Comparison of ENCODE assay signal across 31 mouse cellular contexts in the genomic region with DNA sequence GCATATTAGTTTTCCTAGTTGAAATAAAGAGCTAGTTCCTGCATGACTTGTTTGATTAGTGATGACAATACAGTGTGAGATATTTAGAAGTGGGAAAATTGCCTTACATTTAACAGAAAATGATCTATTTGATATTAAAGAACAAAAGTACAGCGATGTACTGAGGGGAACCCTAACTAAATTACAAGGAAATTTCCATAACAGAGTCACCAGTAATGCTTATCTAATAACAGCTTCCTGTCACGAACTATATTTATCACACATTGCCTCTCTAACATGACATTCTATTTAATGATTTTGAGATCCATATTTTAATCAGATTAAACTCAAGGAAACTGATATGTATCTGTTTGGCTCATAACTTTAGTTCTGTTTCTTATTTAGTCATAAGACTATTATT.
"Had no signal": no experiment of that assay in that cellular context is flagged by ENCODE, and none has a peak within 500 bp of the region (broad histone marks: within the 10 kb centered on the region; RNA-seq: fewer than 3 reads in every experiment).

No protein-coding gene starts in this region.

- H3K4me2 ChIP-seq: limb, embryonic 12.5 days; limb, embryonic 13.5 days; limb, embryonic 15.5 days; liver, embryonic 11.5 days; liver, embryonic 12.5 days; liver, embryonic 13.5 days; liver, embryonic 15.5 days; lung, embryonic 14.5 days; lung, embryonic 15.5 days; midbrain, embryonic 12.5 days; midbrain, embryonic 13.5 days; midbrain, embryonic 15.5 days had no signal

- H3K4me3 ChIP-seq: left cerebral cortex, adult 2 months; limb, embryonic 10.5 days; limb, embryonic 12.5 days; limb, embryonic 13.5 days; limb, embryonic 15.5 days; liver, embryonic 12.5 days; liver, embryonic 13.5 days; liver, embryonic 15.5 days; lung, embryonic 15.5 days; megakaryocyte, embryonic 14.5 days; midbrain, embryonic 10.5 days; midbrain, embryonic 12.5 days; midbrain, embryonic 13.5 days; midbrain, embryonic 15.5 days; myocyte had no signal

- ATAC-seq: liver, embryonic 12.5 days; liver, postnatal 0 days; lung, postnatal 0 days; midbrain, embryonic 13.5 days; midbrain, embryonic 15.5 days; midbrain, embryonic 16.5 days had no signal

- DNase-seq: left cerebral cortex, postnatal 4 days; liver; liver, embryonic 13.5 days; liver, postnatal 0 days; lung, adult 18-20 months; lung, adult 2 months; lung, embryonic 14.5 days; lung, postnatal 10 days; lung, postnatal 14 days; lung, postnatal 36 days; lung, postnatal 4 days; midbrain, embryonic 14.5 days had no signal

- H3K27ac ChIP-seq: left cerebral cortex, adult 2 months; limb, embryonic 10.5 days; limb, embryonic 12.5 days; limb, embryonic 13.5 days; limb, embryonic 15.5 days; liver, embryonic 12.5 days; liver, embryonic 13.5 days; liver, embryonic 14.5 days; liver, embryonic 15.5 days; lung, embryonic 15.5 days; macrophage; midbrain, embryonic 10.5 days; midbrain, embryonic 12.5 days; midbrain, embryonic 13.5 days; midbrain, embryonic 15.5 days had no signal

- H3K9ac ChIP-seq: limb, embryonic 12.5 days; limb, embryonic 13.5 days; limb, embryonic 15.5 days; liver, embryonic 12.5 days; liver, embryonic 13.5 days; liver, embryonic 14.5 days; liver, embryonic 15.5 days; liver, postnatal 0 days; lung, embryonic 14.5 days; lung, embryonic 15.5 days; midbrain, embryonic 12.5 days; midbrain, embryonic 13.5 days; midbrain, embryonic 15.5 days had no signal

- H3K9me3 ChIP-seq: limb, embryonic 10.5 days; limb, embryonic 12.5 days; limb, embryonic 13.5 days; limb, embryonic 15.5 days; liver, embryonic 12.5 days; liver, embryonic 13.5 days; liver, embryonic 15.5 days; lung, embryonic 15.5 days; megakaryocyte, embryonic 14.5 days; midbrain, embryonic 10.5 days; midbrain, embryonic 12.5 days; midbrain, embryonic 13.5 days; midbrain, embryonic 15.5 days had no signal

- H3K27me3 ChIP-seq: limb, embryonic 12.5 days; limb, embryonic 13.5 days; limb, embryonic 15.5 days; liver, embryonic 12.5 days; liver, embryonic 13.5 days; liver, embryonic 15.5 days; lung, embryonic 15.5 days; megakaryocyte, embryonic 14.5 days; midbrain, embryonic 12.5 days; midbrain, embryonic 13.5 days; midbrain, embryonic 15.5 days had no signal

- H3K36me3 ChIP-seq: limb, embryonic 10.5 days; limb, embryonic 12.5 days; limb, embryonic 13.5 days; limb, embryonic 15.5 days; liver, embryonic 12.5 days; liver, embryonic 13.5 days; liver, embryonic 15.5 days; lung, embryonic 15.5 days; midbrain, embryonic 10.5 days; midbrain, embryonic 12.5 days; midbrain, embryonic 13.5 days; midbrain, embryonic 15.5 days had no signal

- H3K4me1 ChIP-seq: limb, embryonic 12.5 days; limb, embryonic 15.5 days; liver, embryonic 12.5 days; liver, embryonic 13.5 days; liver, embryonic 15.5 days; lung, embryonic 15.5 days; midbrain, embryonic 10.5 days; midbrain, embryonic 12.5 days; midbrain, embryonic 13.5 days; midbrain, embryonic 15.5 days had no signal
